Mouse (Mus musculus): ENCODE results near the gene Plagl1.

- TF ChIP-seq ZC3H11A (IDR thresholded peaks at IDR 0.05; ENCODE audit: borderline replicate concordance, low read depth, low read length) = no peak
- no peak for TF ChIP-seq CHD2 (IDR thresholded peaks at IDR 0.05; ENCODE audit: low read depth, low read length)
- TF ChIP-seq ZNF384 (IDR thresholded peaks at IDR 0.05; ENCODE audit: low read depth, low read length) = no peak
- no peak for TF ChIP-seq HCFC1 (IDR thresholded peaks at IDR 0.05; ENCODE audit: borderline replicate concordance, insufficient read depth, low read length)
Observed at GRCm38 (mm10) chr10:13056863-13057381, 3.4 kb upstream of the Plagl1 start.

Measured in ES-E14 (cell line).